Mouse (Mus musculus): Measurements from ENCODE around the gene Klhl21. TPM values are rescaled to one million over a fixed set of nuclear protein-coding genes. Genes with fewer than 3 reads are reported as not detected.

Klhl21 gene
- total RNA-seq, 1 experiment: 19.7 TPM

DNA sequence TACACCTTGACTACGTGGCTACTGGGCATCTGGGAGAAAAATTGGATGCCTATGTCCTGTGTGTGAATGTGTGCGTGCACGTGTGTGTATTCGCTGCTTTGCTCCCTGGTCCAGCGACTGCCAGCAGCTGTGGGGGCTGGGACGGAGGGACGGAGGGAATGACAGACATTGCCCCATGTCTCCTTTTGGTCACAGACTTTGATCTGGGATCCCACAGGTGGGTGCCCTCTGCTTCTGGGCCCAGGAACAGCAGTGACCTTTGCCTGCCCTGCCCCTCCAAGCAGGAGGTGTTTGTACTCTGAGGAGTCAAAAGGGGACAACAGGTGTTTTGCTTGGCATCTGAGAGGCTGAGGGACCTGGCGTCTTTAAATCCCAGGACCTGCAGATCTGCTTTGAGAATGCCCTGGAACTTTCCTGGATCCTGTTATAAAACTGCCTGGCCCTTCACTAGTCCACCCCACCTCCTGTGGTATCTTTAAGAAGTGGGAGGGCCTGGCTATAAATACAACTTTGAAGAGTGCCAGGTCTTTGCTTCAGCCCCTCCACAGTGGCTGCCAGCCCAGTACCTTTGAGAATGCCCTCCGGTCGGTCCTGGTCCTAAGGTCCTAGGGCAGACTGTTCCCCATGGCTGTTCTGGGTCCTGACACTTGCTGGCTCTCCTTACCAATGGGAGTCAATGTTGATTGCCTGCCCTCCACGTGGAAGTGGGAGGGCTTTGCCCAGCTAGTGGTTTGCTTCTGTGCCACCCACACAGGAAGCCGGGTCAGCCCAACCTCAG lies 4.6 kb downstream of the Klhl21 start:
- Histone ChIP-seq H3K36me3 (ENCODE audit: control insufficient read depth, insufficient read depth, low read length, poor library complexity, severe bottlenecking) (peaks cover 57% of the 10 kb centered on the region), H3K4me3 (ENCODE audit: insufficient read depth in 1 of 2, low read depth in 1 of 2, low read length in 2 of 2, poor library complexity in 1 of 2, severe bottlenecking in 1 of 2) (no peak overlapping the region), H3K9ac (ENCODE audit: insufficient read depth, low read depth, low read length, poor library complexity, severe bottlenecking) (no peak overlapping the region), H3K4me1 (ENCODE audit: control insufficient read depth in 2 of 2, insufficient read depth in 2 of 2, low read length in 2 of 2, poor library complexity in 1 of 2) (peaks cover 0 to 14% of the 10 kb centered on the region in 2 experiments; a peak in 2 of 4 replicates), H3K27ac (ENCODE audit: insufficient read depth, low read depth, low read length, poor library complexity, severe bottlenecking) (no peak overlapping the region), H3K9me3 (ENCODE audit: control insufficient read depth, insufficient read depth, low read depth, low read length) (no peaks in the 10 kb centered on the region)
- no peak for TF ChIP-seq HCFC1 (IDR thresholded peaks at IDR 0.05; ENCODE audit: borderline replicate concordance, insufficient read depth, low read length)
- TF ChIP-seq MAFK (IDR thresholded peaks at IDR 0.05; ENCODE audit: insufficient read depth, low read depth, low read length): no peak
- TF ChIP-seq ZNF384 (IDR thresholded peaks at IDR 0.05; ENCODE audit: low read depth, low read length): no peak
- no peak for TF ChIP-seq ZC3H11A (IDR thresholded peaks at IDR 0.05; ENCODE audit: borderline replicate concordance, low read depth, low read length)
- no peak for TF ChIP-seq CHD2 (IDR thresholded peaks at IDR 0.05; ENCODE audit: low read depth, low read length)
- in situ Hi-C loops (cut with MboI; ENCODE audit: low sequenced_read_pairs in 2 of 2, unreplicated experiment in 2 of 2): no loop called here
- no peak for DNase-seq (ENCODE audit: low read depth, low spot score)

GRCm38 (mm10) chr4:152019073-152019472 lies 10.5 kb downstream of the Klhl21 start:
- Histone ChIP-seq H3K4me1 (ENCODE audit: control insufficient read depth in 2 of 2, insufficient read depth in 2 of 2, low read length in 2 of 2, poor library complexity in 1 of 2) (peaks cover 0 to 14% of the 10 kb centered on the region in 2 experiments; a peak in 1 of 4 replicates), H3K36me3 (ENCODE audit: control insufficient read depth, insufficient read depth, low read length, poor library complexity, severe bottlenecking) (peaks cover 65% of the 10 kb centered on the region), H3K27ac (ENCODE audit: insufficient read depth, low read depth, low read length, poor library complexity, severe bottlenecking) (no peak overlapping the region), H3K4me3 (ENCODE audit: insufficient read depth in 1 of 2, low read depth in 1 of 2, low read length in 2 of 2, poor library complexity in 1 of 2, severe bottlenecking in 1 of 2) (no peak overlapping the region), H3K9ac (ENCODE audit: insufficient read depth, low read depth, low read length, poor library complexity, severe bottlenecking) (no peak overlapping the region), H3K9me3 (ENCODE audit: control insufficient read depth, insufficient read depth, low read depth, low read length) (no peaks in the 10 kb centered on the region)
- DNase-seq (ENCODE audit: low read depth, low spot score): no peak
- in situ Hi-C loops (cut with MboI; ENCODE audit: low sequenced_read_pairs in 2 of 2, unreplicated experiment in 2 of 2): no loop called here
- TF ChIP-seq HCFC1 (IDR thresholded peaks at IDR 0.05; ENCODE audit: borderline replicate concordance, insufficient read depth, low read length) (no peak), ZNF384 (IDR thresholded peaks at IDR 0.05; ENCODE audit: low read depth, low read length) (no peak), CHD2 (IDR thresholded peaks at IDR 0.05; ENCODE audit: low read depth, low read length) (no peak), MAFK (IDR thresholded peaks at IDR 0.05; ENCODE audit: insufficient read depth, low read depth, low read length) (no peak), ZC3H11A (IDR thresholded peaks at IDR 0.05; ENCODE audit: borderline replicate concordance, low read depth, low read length) (no peak)

DNA sequence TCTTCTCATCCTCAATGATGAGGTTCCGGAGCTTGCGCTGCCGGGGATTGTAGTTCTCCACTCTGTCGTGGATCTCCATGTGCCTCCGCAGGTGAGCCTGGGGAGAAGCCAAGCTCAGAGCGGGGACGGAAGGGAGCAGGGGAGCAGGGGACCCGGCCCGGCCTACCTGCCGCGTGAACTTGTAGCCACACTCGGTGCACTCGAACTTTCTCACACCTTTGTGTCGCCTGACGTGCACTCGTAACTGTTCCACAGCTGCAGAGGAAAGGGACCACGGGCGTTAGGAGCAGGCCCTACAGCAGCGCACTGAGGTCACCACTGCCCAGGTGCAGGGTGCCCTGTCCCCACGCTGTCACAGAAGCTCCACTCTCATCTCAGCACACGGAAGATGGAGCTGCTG lies 11.4 kb downstream of the Klhl21 start:
- Histone ChIP-seq H3K9me3 (ENCODE audit: control insufficient read depth, insufficient read depth, low read depth, low read length) (no peaks in the 10 kb centered on the region), H3K36me3 (ENCODE audit: control insufficient read depth, insufficient read depth, low read length, poor library complexity, severe bottlenecking) (peaks cover 58% of the 10 kb centered on the region)
- TF ChIP-seq HCFC1 (IDR thresholded peaks at IDR 0.05; ENCODE audit: borderline replicate concordance, insufficient read depth, low read length): no peak

DNA sequence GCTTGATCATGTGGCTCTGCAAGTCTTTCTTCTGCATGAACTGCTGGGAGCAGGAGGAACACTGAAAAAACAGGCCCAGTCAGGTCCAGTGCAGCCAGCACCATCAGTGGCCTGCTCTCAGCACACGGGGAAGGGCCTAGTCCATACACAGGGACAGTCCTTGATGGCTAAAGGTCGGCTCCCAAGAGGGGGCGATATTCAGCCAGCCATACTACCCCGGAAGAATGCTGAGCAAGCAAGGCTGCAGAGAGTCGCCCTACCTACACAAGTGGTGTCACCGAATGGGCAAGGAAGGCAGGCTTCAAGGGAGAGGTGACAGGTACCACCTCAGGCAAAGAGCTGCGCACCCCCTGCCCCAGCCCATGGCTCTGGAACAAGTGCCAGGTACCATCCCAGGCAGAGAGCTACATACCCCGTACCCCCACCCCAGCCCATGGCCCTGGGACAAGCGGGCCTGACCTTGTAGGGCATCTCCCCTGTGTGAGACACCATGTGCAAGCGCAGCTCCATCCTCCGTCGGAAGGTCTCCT lies 13.0 kb downstream of the Klhl21 start:
- Histone ChIP-seq H3K4me1 (ENCODE audit: control insufficient read depth in 2 of 2, insufficient read depth in 2 of 2, low read length in 2 of 2, poor library complexity in 1 of 2) (peaks cover 0 to 22% of the 10 kb centered on the region in 2 experiments; a peak in 2 of 4 replicates), H3K9ac (ENCODE audit: insufficient read depth, low read depth, low read length, poor library complexity, severe bottlenecking) (no peak overlapping the region), H3K4me3 (ENCODE audit: insufficient read depth in 1 of 2, low read depth in 1 of 2, low read length in 2 of 2, poor library complexity in 1 of 2, severe bottlenecking in 1 of 2) (no peak overlapping the region), H3K27ac (ENCODE audit: insufficient read depth, low read depth, low read length, poor library complexity, severe bottlenecking) (no peak overlapping the region), H3K9me3 (ENCODE audit: control insufficient read depth, insufficient read depth, low read depth, low read length) (no peaks in the 10 kb centered on the region), H3K36me3 (ENCODE audit: control insufficient read depth, insufficient read depth, low read length, poor library complexity, severe bottlenecking) (peaks cover 59% of the 10 kb centered on the region)
- in situ Hi-C loops (cut with MboI; ENCODE audit: low sequenced_read_pairs in 2 of 2, unreplicated experiment in 2 of 2): no loop called here
- DNase-seq (ENCODE audit: low read depth, low spot score): no peak
- TF ChIP-seq MAFK (IDR thresholded peaks at IDR 0.05; ENCODE audit: insufficient read depth, low read depth, low read length): peak; percentile 86
- no peak for TF ChIP-seq CHD2 (IDR thresholded peaks at IDR 0.05; ENCODE audit: low read depth, low read length)

More for the DNA sequence above, 11.4 kb downstream of the Klhl21 start:
- Histone ChIP-seq H3K27ac (ENCODE audit: insufficient read depth, low read depth, low read length, poor library complexity, severe bottlenecking) (no peak overlapping the region), H3K9ac (ENCODE audit: insufficient read depth, low read depth, low read length, poor library complexity, severe bottlenecking) (no peak overlapping the region), H3K4me1 (ENCODE audit: control insufficient read depth in 2 of 2, insufficient read depth in 2 of 2, low read length in 2 of 2, poor library complexity in 1 of 2) (peaks cover 0 to 14% of the 10 kb centered on the region in 2 experiments; a peak in 1 of 4 replicates), H3K4me3 (ENCODE audit: insufficient read depth in 1 of 2, low read depth in 1 of 2, low read length in 2 of 2, poor library complexity in 1 of 2, severe bottlenecking in 1 of 2) (no peak overlapping the region)
- no peak for DNase-seq (ENCODE audit: low read depth, low spot score)
- in situ Hi-C loops (cut with MboI; ENCODE audit: low sequenced_read_pairs in 2 of 2, unreplicated experiment in 2 of 2): no loop called here
